Mouse (Mus musculus): ENCODE data around the gene Cabin1. TPM values are rescaled to one million over a fixed set of nuclear protein-coding genes. Genes with fewer than 3 reads are reported as not detected.

Gene Cabin1
- total and polyA plus RNA-seq, 3 experiments, result 27.2 to 115 (median 54.9) TPM

DNA sequence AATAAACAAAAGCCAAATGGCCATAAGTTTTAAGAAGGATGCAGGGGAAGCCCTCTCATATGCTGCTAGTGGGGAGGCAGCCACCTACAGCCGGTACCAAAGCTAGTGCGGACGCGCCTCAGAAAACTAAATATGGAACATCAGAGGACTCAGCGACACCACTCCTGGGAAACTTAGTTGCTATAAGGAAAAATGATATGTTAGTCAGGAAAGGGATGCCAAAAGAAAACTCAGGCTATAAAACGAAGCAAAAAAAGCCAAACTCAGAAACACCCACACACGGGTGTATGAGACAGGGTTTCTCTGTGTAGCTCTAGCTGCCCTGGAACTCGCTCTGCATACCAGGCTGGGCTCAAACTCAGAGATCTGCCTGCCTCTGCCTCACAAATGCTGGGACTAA is 24.1 kb upstream of the Cabin1 start:
- Histone ChIP-seq H3K79me2 (ENCODE audit: control insufficient read depth, insufficient read depth, low read length, poor library complexity) (no peaks in the 10 kb centered on the region), H3K36me3 (ENCODE audit: control insufficient read depth in 1 of 2, insufficient read depth in 2 of 2, low read length in 2 of 2) (no peaks in the 10 kb centered on the region), H3K9ac (ENCODE audit: control insufficient read depth, low read depth, low read length, poor library complexity, severe bottlenecking) (no peak overlapping the region), H3K4me1 (ENCODE audit: control insufficient read depth in 1 of 2, insufficient read depth in 2 of 2, low read length in 2 of 2) (no peaks in the 10 kb centered on the region), H3K27me3 (ENCODE audit: control insufficient read depth in 1 of 2, insufficient read depth in 2 of 2, low read length in 2 of 2) (peaks cover 3% of the 10 kb centered on the region in 2 experiments; a peak in 3 of 4 replicates), H3K27ac (ENCODE audit: control insufficient read depth, low read depth, low read length) (no peak overlapping the region), H3K4me3 (ENCODE audit: control insufficient read depth in 1 of 2, insufficient read depth in 1 of 2, low read depth in 2 of 2, low read length in 2 of 2) (no peak overlapping the region), H3K9me3 (replicated peaks; ENCODE audit: insufficient read depth, low read length) (no peaks in the 10 kb centered on the region)
- DNase-seq (ENCODE audit: low read depth, low spot score), result no peak
- TF ChIP-seq BHLHE40 (IDR thresholded peaks at IDR 0.05; ENCODE audit: borderline replicate concordance, low read depth, low read length) (no peak), MYB (IDR thresholded peaks at IDR 0.05; ENCODE audit: low read depth, low read length) (no peak), UBTF (IDR thresholded peaks at IDR 0.05; ENCODE audit: borderline replicate concordance, insufficient read depth, low read depth, low read length) (no peak), ETS1 (IDR thresholded peaks at IDR 0.05; ENCODE audit: low read depth, low read length) (no peak), TCF12 (IDR thresholded peaks at IDR 0.05; ENCODE audit: low read depth, low read length) (no peak), TAL1 (IDR thresholded peaks at IDR 0.05; ENCODE audit: low read length) (no peak), USF2 (IDR thresholded peaks at IDR 0.05; ENCODE audit: borderline replicate concordance in 1 of 2, insufficient read depth in 1 of 2, low read depth in 1 of 2, low read length in 2 of 2) (no peak), E2F4 (IDR thresholded peaks at IDR 0.05; ENCODE audit: borderline replicate concordance, low read depth, low read length) (no peak), POLR2AphosphoS2 (IDR thresholded peaks at IDR 0.05; ENCODE audit: low read length) (no peak), CTCF (IDR thresholded peaks at IDR 0.05 in 2 of 3, conservative IDR thresholded peaks at IDR 0.05 in 1 of 3; ENCODE audit: control insufficient read depth in 1 of 3, insufficient read depth in 1 of 3, low read depth in 2 of 3, low read length in 3 of 3, poor library complexity in 1 of 3, severe bottlenecking in 1 of 3) (no peak)

- Histone ChIP-seq H3K9me3 (replicated peaks; ENCODE audit: insufficient read depth, low read length) (no peaks in the 10 kb centered on the region), H3K79me2 (ENCODE audit: control insufficient read depth, insufficient read depth, low read length, poor library complexity) (no peaks in the 10 kb centered on the region; the same call in 1 of the 2 replicates), H3K36me3 (ENCODE audit: control insufficient read depth in 1 of 2, insufficient read depth in 2 of 2, low read length in 2 of 2) (peaks cover 0 to 5% of the 10 kb centered on the region in 2 experiments; a peak in 1 of 4 replicates), H3K27me3 (ENCODE audit: control insufficient read depth in 1 of 2, insufficient read depth in 2 of 2, low read length in 2 of 2) (peaks cover 3% of the 10 kb centered on the region in 2 experiments; a peak in 3 of 4 replicates), H3K27ac (ENCODE audit: control insufficient read depth, low read depth, low read length) (no peak overlapping the region), H3K4me3 (ENCODE audit: control insufficient read depth in 1 of 2, insufficient read depth in 1 of 2, low read depth in 2 of 2, low read length in 2 of 2) (no peak overlapping the region), H3K4me1 (ENCODE audit: control insufficient read depth in 1 of 2, insufficient read depth in 2 of 2, low read length in 2 of 2) (peaks cover 0 to 9% of the 10 kb centered on the region in 2 experiments; a peak in 2 of 4 replicates), H3K9ac (ENCODE audit: control insufficient read depth, low read depth, low read length, poor library complexity, severe bottlenecking) (no peak overlapping the region)
- TF ChIP-seq MEF2A (IDR thresholded peaks at IDR 0.05; ENCODE audit: extremely low read depth, insufficient replicate concordance, low read depth, low read length, poor library complexity, severe bottlenecking) (no peak), KAT2A (conservative IDR thresholded peaks at IDR 0.05; ENCODE audit: low read depth, low read length) (no peak), UBTF (IDR thresholded peaks at IDR 0.05; ENCODE audit: borderline replicate concordance, insufficient read depth, low read depth, low read length) (no peak), GATA1 (IDR thresholded peaks at IDR 0.05; ENCODE audit: low read depth, low read length) (no peak), POLR2AphosphoS5 (IDR thresholded peaks at IDR 0.05; ENCODE audit: borderline replicate concordance, low read depth, low read length) (no peak), POLR2A (IDR thresholded peaks at IDR 0.05; ENCODE audit: control insufficient read depth in 1 of 2, insufficient read depth in 1 of 2, low read depth in 1 of 2, low read length in 2 of 2, poor library complexity in 1 of 2) (no peak), CTCF (IDR thresholded peaks at IDR 0.05 in 2 of 3, conservative IDR thresholded peaks at IDR 0.05 in 1 of 3; ENCODE audit: control insufficient read depth in 1 of 3, insufficient read depth in 1 of 3, low read depth in 2 of 3, low read length in 3 of 3, poor library complexity in 1 of 3, severe bottlenecking in 1 of 3) (no peak), CHD2 (IDR thresholded peaks at IDR 0.05; ENCODE audit: low read length) (no peak), TBP (IDR thresholded peaks at IDR 0.05; ENCODE audit: low read depth, low read length) (no peak)
- DNase-seq (ENCODE audit: low read depth, low spot score), result no peak
Observed at GRCm38 (mm10) chr10:75785442-75785841, 21.3 kb upstream of the Cabin1 start.
